Mouse (Mus musculus) cerebellum, postnatal 25 days (tissue): ENCODE measurements at regions not wholly inside any gene's neighbourhood (a gene's known extent, or its start where the extent isn't known, plus 50 kb on each side); places are given as distances from the start of the nearest gene placed in this dataset.

Source experiments
- DNase-seq, 2 experiments: peaks; one replicate each; pipeline ENCODE4 v3.0.0; 2021; ENCODE audit warnings: mixed read lengths in 2 of 2

DNA sequence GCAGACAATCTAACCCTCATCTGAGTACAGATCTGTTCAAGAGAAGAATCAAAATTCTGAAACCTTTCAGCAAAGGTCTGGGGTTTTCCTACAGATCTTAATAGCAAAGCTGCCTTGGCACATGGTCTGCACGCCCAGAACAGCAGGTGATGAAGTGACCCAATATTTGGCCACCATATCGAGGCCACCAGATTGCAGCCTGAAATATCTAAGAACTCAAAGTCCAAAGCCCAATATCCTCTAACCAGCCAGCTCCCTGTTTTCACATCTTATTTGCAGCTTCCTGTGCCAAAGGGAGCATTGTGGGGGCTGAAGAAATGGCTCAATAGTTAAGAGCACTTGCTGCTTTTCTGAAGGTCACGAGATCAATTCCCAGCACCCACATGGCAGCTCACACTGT is 52.8 kb upstream of the Rgs7 start:
- peak; percentile 50 to 59 for DNase-seq
